Mouse (Mus musculus) megakaryocyte-erythroid progenitor cell, adult 5 weeks (primary cell): ENCODE data around the gene Nup205. TPM values are rescaled to one million over a fixed set of nuclear protein-coding genes. Genes with fewer than 3 reads are reported as not detected.

Source experiments
- polyA plus RNA-seq: library from polyadenylated mRNA; stranded (reverse); fragments of >175 nt; gene quantifications from 2 replicates; pipeline ENCODE4 v1.2.3, GENCODE M21; 2012

The Nup205 gene
- 4.2 and 4.8 TPM in 2 replicates for polyA plus RNA-seq

DNA sequence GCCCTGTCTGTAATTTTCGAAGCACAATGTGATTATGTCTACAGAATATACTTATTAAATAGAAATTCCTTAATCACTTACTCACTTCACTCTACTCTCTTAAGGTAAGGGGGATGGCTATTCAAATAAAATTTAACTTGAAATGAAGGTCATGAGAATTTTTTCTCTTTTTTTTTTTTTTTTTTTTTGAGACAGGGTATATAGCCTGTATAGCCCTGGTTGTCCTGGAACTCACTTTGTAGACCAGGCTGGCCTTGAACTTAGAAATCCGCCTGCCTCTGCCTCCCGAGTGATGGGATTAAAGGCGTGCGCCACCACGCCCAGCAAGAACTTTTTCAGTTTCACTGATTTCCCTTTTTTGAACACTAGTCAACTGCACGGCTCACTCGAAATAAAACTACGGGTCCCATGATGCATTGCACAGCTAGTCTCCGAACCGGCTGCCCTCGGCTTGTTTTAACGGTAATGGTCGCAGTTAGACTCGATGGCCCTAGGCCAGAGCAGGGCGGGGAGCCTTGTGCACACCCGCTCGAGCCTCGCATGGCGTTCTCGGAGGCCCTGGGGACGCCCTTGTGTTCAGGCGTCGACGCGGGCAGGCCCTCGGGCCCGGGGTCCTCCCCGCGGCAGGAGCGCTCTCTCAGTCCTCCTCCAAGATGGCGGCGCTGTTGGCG is at the start of gene Nup205:
Gene Nup205 (plus strand): TSS at position 443 of the 671 bp plus-strand sequence.

DNA sequence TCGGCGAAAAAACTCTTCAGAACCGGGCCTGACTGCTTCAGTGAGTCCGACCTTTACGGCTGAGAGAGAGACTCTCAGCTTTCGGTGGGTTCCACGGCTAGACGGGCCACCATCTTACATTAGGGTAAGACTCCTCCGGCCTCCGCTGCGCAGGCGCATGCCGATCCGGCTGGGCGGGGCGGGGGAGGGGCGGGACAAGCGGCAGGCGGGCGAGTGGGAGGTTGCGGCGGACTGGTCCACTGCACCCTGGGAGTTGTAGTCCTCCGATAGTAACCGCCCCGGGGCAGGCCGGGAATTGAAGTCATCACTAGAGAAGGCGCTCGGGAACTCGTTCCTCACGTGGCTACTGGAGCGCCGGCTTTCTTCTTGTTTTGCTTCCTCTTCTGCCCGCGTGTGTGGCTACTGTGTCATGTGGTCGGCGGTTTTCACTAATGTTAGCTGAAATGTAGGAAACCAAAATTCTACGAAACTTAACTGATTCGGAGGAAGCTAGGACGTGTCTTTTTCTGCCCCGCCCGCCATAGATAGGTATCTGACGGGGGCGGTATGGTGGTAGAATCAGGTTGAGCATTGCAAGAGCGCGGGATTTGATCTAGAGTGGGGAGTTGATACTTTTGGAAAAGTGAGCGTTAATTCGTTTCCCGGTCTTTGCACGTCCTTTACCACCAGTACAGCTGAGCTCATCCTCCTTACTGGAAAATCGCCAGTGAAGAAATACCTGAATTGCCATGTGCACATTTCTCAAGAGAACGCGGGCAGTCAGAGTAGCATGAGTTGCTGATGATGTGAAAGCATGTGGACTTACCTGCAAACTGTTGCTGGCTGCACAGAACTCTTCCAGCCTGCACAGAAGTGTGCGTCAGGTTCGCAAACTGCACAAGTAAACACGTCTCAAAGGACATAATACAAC is 43.4 kb upstream of the Nup205 start, which contains the start of gene Cnot4:
Gene Cnot4 (minus strand): TSS at position 146 of the 910 bp plus-strand sequence.

Other genes with a start within 250 kb of the Nup205 start
- 0.19 and 0.39 TPM in 2 replicates for gene Slc23a4, start 189.0 kb upstream of the Nup205 start, polyA plus RNA-seq
- 4.2 and 5.4 TPM in 2 replicates for gene Cnot4, start 43.7 kb upstream of the Nup205 start, polyA plus RNA-seq
- gene Slc13a4, start 130.7 kb downstream of the Nup205 start, polyA plus RNA-seq, result not detected in 2 replicates
- gene Fam180a, start 148.7 kb downstream of the Nup205 start, polyA plus RNA-seq, result not detected in 2 replicates